Mouse (Mus musculus): ENCODE results near the gene Cacnb3. TPM values are rescaled to one million over a fixed set of nuclear protein-coding genes. Genes with fewer than 3 reads are reported as not detected.

Cacnb3 gene
- polyA plus RNA-seq, 1 experiment from 2014 or later, result 46.9 TPM

- 80% methylated on average over 7 of the region's 7 CpGs for WGBS
- no peak overlapping the region for H3K9ac ChIP-seq (ENCODE audit: low read length)
- H3K36me3 ChIP-seq (ENCODE audit: control insufficient read depth, insufficient read depth, low read length), result no peaks in the 10 kb centered on the region
- H3K27me3 ChIP-seq (ENCODE audit: control insufficient read depth, insufficient read depth, low read length), result peaks cover 24% of the 10 kb centered on the region
- no peak for ATAC-seq (replicated peaks; ENCODE audit: low FRiP score)
- H3K27ac ChIP-seq (ENCODE audit: low read depth, low read length), result no peak overlapping the region
- no peak for DNase-seq (ENCODE audit: low spot score)
- no peaks in the 10 kb centered on the region for H3K9me3 ChIP-seq (ENCODE audit: control insufficient read depth, low read length)
- H3K4me3 ChIP-seq (ENCODE audit: low read depth, low read length), result no peak overlapping the region
- no peak overlapping the region for H3K4me2 ChIP-seq (ENCODE audit: low read depth, low read length, severe bottlenecking)
- peaks cover 17% of the 10 kb centered on the region for H3K4me1 ChIP-seq (replicated peaks; ENCODE audit: control insufficient read depth, insufficient read depth, low read length)
These were observed 4.0 kb upstream of the Cacnb3 start for GRCm38 (mm10) chr15:98626487-98627212.

- no peaks in the 10 kb centered on the region for H3K9me3 ChIP-seq (ENCODE audit: control insufficient read depth, low read length)
- peak overlapping the region; percentile 45 for H3K9ac ChIP-seq (ENCODE audit: low read length)
- DNase-seq (ENCODE audit: low spot score) (peak; percentile 66), ATAC-seq (replicated peaks; ENCODE audit: low FRiP score) (no peak)
- peaks cover 38% of the 10 kb centered on the region for H3K27me3 ChIP-seq (ENCODE audit: control insufficient read depth, insufficient read depth, low read length)
- H3K4me3 ChIP-seq (ENCODE audit: low read depth, low read length), result peak overlapping the region; percentile 3; the same call in 1 of the 2 replicates
- H3K36me3 ChIP-seq (ENCODE audit: control insufficient read depth, insufficient read depth, low read length), result no peaks in the 10 kb centered on the region
- 10% methylated on average over 20 of the region's 20 CpGs for WGBS
- H3K4me1 ChIP-seq (replicated peaks; ENCODE audit: control insufficient read depth, insufficient read depth, low read length), result peaks cover 33% of the 10 kb centered on the region
- H3K27ac ChIP-seq (ENCODE audit: low read depth, low read length), result no peak overlapping the region
- H3K4me2 ChIP-seq (ENCODE audit: low read depth, low read length, severe bottlenecking), result peak overlapping the region; percentile 33; the same call in 1 of the 2 replicates
These were observed 1.9 kb upstream of the Cacnb3 start for GRCm38 (mm10) chr15:98628589-98629254.

GRCm38 (mm10) chr15:98629464-98629863 is 1.2 kb upstream of the Cacnb3 start:
- Histone ChIP-seq H3K9me3 (ENCODE audit: control insufficient read depth, low read length) (no peaks in the 10 kb centered on the region), H3K36me3 (ENCODE audit: control insufficient read depth, insufficient read depth, low read length) (no peaks in the 10 kb centered on the region), H3K4me2 (ENCODE audit: low read depth, low read length, severe bottlenecking) (no peak overlapping the region), H3K4me1 (replicated peaks; ENCODE audit: control insufficient read depth, insufficient read depth, low read length) (peaks cover 38% of the 10 kb centered on the region), H3K4me3 (ENCODE audit: low read depth, low read length) (no peak overlapping the region), H3K27ac (ENCODE audit: low read depth, low read length) (no peak overlapping the region), H3K27me3 (ENCODE audit: control insufficient read depth, insufficient read depth, low read length) (peaks cover 45% of the 10 kb centered on the region), H3K9ac (ENCODE audit: low read length) (no peak overlapping the region)
- ATAC-seq (replicated peaks; ENCODE audit: low FRiP score), result no peak
- WGBS, result 57% methylated on average over 6 of the region's 6 CpGs
- DNase-seq (ENCODE audit: low spot score), result no peak

GRCm38 (mm10) chr15:98631493-98631892 is 853 bp downstream of the Cacnb3 start:
- H3K9ac ChIP-seq (ENCODE audit: low read length), result peak overlapping the region; percentile 51; the same call in 1 of the 2 replicates
- peak overlapping the region; percentile 97 for H3K4me2 ChIP-seq (ENCODE audit: low read depth, low read length, severe bottlenecking)
- H3K27ac ChIP-seq (ENCODE audit: low read depth, low read length), result 0 out of 2 replicates have a peak overlapping the region, but pooled peaks have one; percentile 34
- peaks cover 42% of the 10 kb centered on the region for H3K4me1 ChIP-seq (replicated peaks; ENCODE audit: control insufficient read depth, insufficient read depth, low read length)
- WGBS, result 2% methylated on average over 18 of the region's 18 CpGs
- DNase-seq (ENCODE audit: low spot score) (peak; percentile 91), ATAC-seq (replicated peaks; ENCODE audit: low FRiP score) (peak; percentile 19)
- H3K4me3 ChIP-seq (ENCODE audit: low read depth, low read length), result peak overlapping the region; percentile 83
- no peaks in the 10 kb centered on the region for H3K9me3 ChIP-seq (ENCODE audit: control insufficient read depth, low read length)
- H3K27me3 ChIP-seq (ENCODE audit: control insufficient read depth, insufficient read depth, low read length), result peaks cover 49% of the 10 kb centered on the region
- no peaks in the 10 kb centered on the region for H3K36me3 ChIP-seq (ENCODE audit: control insufficient read depth, insufficient read depth, low read length)

- peak; percentile 50 for ATAC-seq (replicated peaks; ENCODE audit: low FRiP score)
- Histone ChIP-seq H3K36me3 (ENCODE audit: control insufficient read depth, insufficient read depth, low read length) (no peaks in the 10 kb centered on the region), H3K9ac (ENCODE audit: low read length) (peak overlapping the region; percentile 51), H3K4me2 (ENCODE audit: low read depth, low read length, severe bottlenecking) (peak overlapping the region; percentile 97), H3K9me3 (ENCODE audit: control insufficient read depth, low read length) (no peaks in the 10 kb centered on the region), H3K27me3 (ENCODE audit: control insufficient read depth, insufficient read depth, low read length) (peaks cover 54% of the 10 kb centered on the region), H3K4me3 (ENCODE audit: low read depth, low read length) (peak overlapping the region; percentile 83), H3K4me1 (replicated peaks; ENCODE audit: control insufficient read depth, insufficient read depth, low read length) (peaks cover 42% of the 10 kb centered on the region), H3K27ac (ENCODE audit: low read depth, low read length) (peak overlapping the region; percentile 34; the same call in 1 of the 2 replicates)
- under 1% methylated on average over 25 of the region's 25 CpGs for whole genome bisulfite sequencing
- DNase-seq (ENCODE audit: low spot score), result peak; percentile 81
These were observed 1.6 kb downstream of the Cacnb3 start for GRCm38 (mm10) chr15:98632107-98632744.

GRCm38 (mm10) chr15:98632921-98633320 is 2.3 kb downstream of the Cacnb3 start:
- H3K27me3 ChIP-seq (ENCODE audit: control insufficient read depth, insufficient read depth, low read length), result peaks cover 55% of the 10 kb centered on the region

GRCm38 (mm10) chr15:98633822-98634470 is 3.3 kb downstream of the Cacnb3 start:
- DNase-seq (ENCODE audit: low spot score) (peak; percentile 67), ATAC-seq (replicated peaks; ENCODE audit: low FRiP score) (no peak; the same call in 1 of the 2 replicates)
- H3K4me3 ChIP-seq (ENCODE audit: low read depth, low read length), result peak overlapping the region; percentile 83
- H3K36me3 ChIP-seq (ENCODE audit: control insufficient read depth, insufficient read depth, low read length), result no peaks in the 10 kb centered on the region
- H3K4me1 ChIP-seq (replicated peaks; ENCODE audit: control insufficient read depth, insufficient read depth, low read length), result peaks cover 36% of the 10 kb centered on the region
- peaks cover 49% of the 10 kb centered on the region for H3K27me3 ChIP-seq (ENCODE audit: control insufficient read depth, insufficient read depth, low read length)
- WGBS, result 0% methylated on average over 24 of the region's 25 CpGs
- H3K27ac ChIP-seq (ENCODE audit: low read depth, low read length), result peak overlapping the region; percentile 81
- peak overlapping the region; percentile 97 for H3K4me2 ChIP-seq (ENCODE audit: low read depth, low read length, severe bottlenecking)
- peak overlapping the region; percentile 92 for H3K9ac ChIP-seq (ENCODE audit: low read length)
- no peaks in the 10 kb centered on the region for H3K9me3 ChIP-seq (ENCODE audit: control insufficient read depth, low read length)

More at GRCm38 (mm10) chr15:98632921-98633320, 2.3 kb downstream of the Cacnb3 start:
- Histone ChIP-seq H3K4me1 (replicated peaks; ENCODE audit: control insufficient read depth, insufficient read depth, low read length) (peaks cover 42% of the 10 kb centered on the region), H3K36me3 (ENCODE audit: control insufficient read depth, insufficient read depth, low read length) (no peaks in the 10 kb centered on the region), H3K4me2 (ENCODE audit: low read depth, low read length, severe bottlenecking) (peak overlapping the region; percentile 97), H3K9me3 (ENCODE audit: control insufficient read depth, low read length) (no peaks in the 10 kb centered on the region), H3K9ac (ENCODE audit: low read length) (peak overlapping the region; percentile 51; the same call in 1 of the 2 replicates), H3K27ac (ENCODE audit: low read depth, low read length) (no peak overlapping the region), H3K4me3 (ENCODE audit: low read depth, low read length) (peak overlapping the region; percentile 83)
- no peak for ATAC-seq (replicated peaks; ENCODE audit: low FRiP score)
- no peak for DNase-seq (ENCODE audit: low spot score)
- WGBS, result 0% methylated on average over 4 of the region's 4 CpGs

GRCm38 (mm10) chr15:98634541-98635081 is 4.0 kb downstream of the Cacnb3 start:
- Histone ChIP-seq H3K4me1 (replicated peaks; ENCODE audit: control insufficient read depth, insufficient read depth, low read length) (peaks cover 35% of the 10 kb centered on the region), H3K27me3 (ENCODE audit: control insufficient read depth, insufficient read depth, low read length) (peaks cover 49% of the 10 kb centered on the region), H3K9ac (ENCODE audit: low read length) (peak overlapping the region; percentile 92), H3K36me3 (ENCODE audit: control insufficient read depth, insufficient read depth, low read length) (no peaks in the 10 kb centered on the region), H3K27ac (ENCODE audit: low read depth, low read length) (peak overlapping the region; percentile 81), H3K4me2 (ENCODE audit: low read depth, low read length, severe bottlenecking) (peak overlapping the region; percentile 97), H3K4me3 (ENCODE audit: low read depth, low read length) (peak overlapping the region; percentile 83), H3K9me3 (ENCODE audit: control insufficient read depth, low read length) (no peaks in the 10 kb centered on the region)
- DNase-seq (ENCODE audit: low spot score) (peak; percentile 93), ATAC-seq (replicated peaks; ENCODE audit: low FRiP score) (peak; percentile 73)
- WGBS, result under 1% methylated on average over 64 of the region's 65 CpGs
